Mouse (Mus musculus): Measurements from ENCODE around the gene Gm3005. TPM values are rescaled to one million over a fixed set of nuclear protein-coding genes. Genes with fewer than 3 reads are reported as not detected.
"Not testable (repeated sequence)": the region's sequence is repeated elsewhere in the genome, so short reads cannot be mapped to it uniquely, and the experiment has no call there.

Gm3005 gene
- total RNA-seq (2021), result not detected
- long read RNA-seq, experiment 1, result 0 reads
- long read RNA-seq, experiment 2, result 0 reads

- not testable (repeated sequence) for DNase-seq (ENCODE audit: low spot score)
Observed at GRCm38 (mm10) chr14:3427803-3428202, at the start of gene Gm3005. TSS of gene Gm3005 (plus strand) at chr14:3428103.

- DNase-seq (ENCODE audit: low spot score), result not testable (repeated sequence)
Observed at GRCm38 (mm10) chr14:3394793-3395192, 33.1 kb upstream of the Gm3005 start, which contains the start of gene Gm10413. TSS of gene Gm10413 (plus strand) at chr14:3395093.

GRCm38 (mm10) chr14:3412314-3412713, 15.6 kb upstream of the Gm3005 start, which contains the start of gene Gm10409:
TSS of gene Gm10409 (plus strand) at chr14:3412614.
- not testable (repeated sequence) for DNase-seq (ENCODE audit: low spot score)

GRCm38 (mm10) chr14:3449079-3449478, 21.2 kb downstream of the Gm3005 start, which contains the start of gene Gm10408:
TSS of gene Gm10408 (plus strand) at chr14:3449379.
- not testable (repeated sequence) for DNase-seq (ENCODE audit: low spot score)

- DNase-seq (ENCODE audit: low spot score), result not testable (repeated sequence)
Observed at GRCm38 (mm10) chr14:3634212-3634611, 206.3 kb downstream of the Gm3005 start, which contains the start of gene Gm3012. TSS of gene Gm3012 (plus strand) at chr14:3634512.

Other genes with a start within 250 kb of the Gm3005 start
- gene Gm5795, start 239.8 kb upstream of the Gm3005 start, total RNA-seq (2021), result not detected
- under 1 TPM in 1 of 2 experiments, not detected in 1; 0.32 TPM for gene D830030K20Rik, start 219.6 kb upstream of the Gm3005 start, total RNA-seq (2021)
- gene Gm2956, start 95.5 kb upstream of the Gm3005 start, total RNA-seq (2021), result not detected
- not detected for gene Gm10413, start 33.0 kb upstream of the Gm3005 start, total RNA-seq (2021)
- gene Gm10409, start 15.5 kb upstream of the Gm3005 start, total RNA-seq (2021), result under 1 TPM in 1 of 2 experiments, not detected in 1; 0.21 TPM
- not detected for gene Gm10408, start 21.3 kb downstream of the Gm3005 start, total RNA-seq (2021)
- not detected for gene Gm3012, start 206.4 kb downstream of the Gm3005 start, total RNA-seq (2021)
- gene Gm3020, start 223.9 kb downstream of the Gm3005 start, total RNA-seq (2021), result under 1 TPM in 1 of 2 experiments, not detected in 1; 0.21 TPM

All from gastrocnemius, adult 18-20 months (tissue).